ENCODE assay signal across 17 mouse cellular contexts in genomic region chr3:52703751-52704150, GRCm38 (mm10).
"Had no signal": no experiment of that assay in that cellular context is flagged by ENCODE, and none has a peak within 500 bp of the region (broad histone marks: within the 10 kb centered on the region; RNA-seq: fewer than 3 reads in every experiment).

No protein-coding gene starts in this region.

- ATAC-seq: liver, embryonic 12.5 days; liver, postnatal 0 days; lung, postnatal 0 days; midbrain, embryonic 13.5 days; midbrain, embryonic 15.5 days; midbrain, embryonic 16.5 days had no signal

- DNase-seq: left cerebral cortex, postnatal 4 days; liver; liver, embryonic 13.5 days; liver, postnatal 0 days; lung, adult 18-20 months; lung, adult 2 months; lung, embryonic 14.5 days; lung, postnatal 10 days; lung, postnatal 14 days; lung, postnatal 36 days; lung, postnatal 4 days; midbrain, embryonic 14.5 days had no signal
